7 mouse cellular contexts compared by ENCODE assay signal in genomic region chr9:36767203-36768143, GRCm38 (mm10). TPM values are rescaled to one million over a fixed set of nuclear protein-coding genes. Genes with fewer than 3 reads are reported as not detected.
DNase-seq lines count a peak whose midpoint lies in the region; ATAC-seq lines count a peak whose summit lies in the region.

Gene Stt3a (minus strand): TSS chr9:36767679.

- H3K4me3 ChIP-seq in embryonic facial prominence, embryonic 12.5 days: peak within 1 kb of the TSS; percentile 97
- H3K4me3 ChIP-seq in limb, embryonic 11.5 days (ENCODE audit: low read depth, low read length): peak within 1 kb of the TSS; percentile 92
- peak within 1 kb of the TSS; percentile 96 for H3K4me3 ChIP-seq in midbrain, embryonic 14.5 days (replicated peaks; ENCODE audit: low read depth, low read length)

- peaks cover 13% of the 10 kb centered on the region for H3K4me1 ChIP-seq in embryonic facial prominence, embryonic 12.5 days
- H3K4me1 ChIP-seq in limb, embryonic 11.5 days (ENCODE audit: control insufficient read depth, insufficient read depth, low read length): peaks cover 5% of the 10 kb centered on the region
- H3K4me1 ChIP-seq in midbrain, embryonic 14.5 days (ENCODE audit: control insufficient read depth, insufficient read depth, low read length): peaks cover 11% of the 10 kb centered on the region

- peaks cover 19% of the 10 kb centered on the region for H3K36me3 ChIP-seq in embryonic facial prominence, embryonic 12.5 days
- peaks cover 7% of the 10 kb centered on the region for H3K36me3 ChIP-seq in limb, embryonic 11.5 days (ENCODE audit: control insufficient read depth, insufficient read depth, low read length)
- H3K36me3 ChIP-seq in midbrain, embryonic 14.5 days (ENCODE audit: control insufficient read depth, insufficient read depth, low read length): peaks cover 20% of the 10 kb centered on the region

- peak; percentile 100 for ATAC-seq in embryonic facial prominence, embryonic 12.5 days (ENCODE audit: insufficient number of reproducible peaks, insufficient read depth, low FRiP score, low TSS enrichment)
- ATAC-seq in limb, embryonic 11.5 days (ENCODE audit: insufficient number of reproducible peaks, low FRiP score, low TSS enrichment, low read depth): peak; percentile 100
- peak; percentile 100 for ATAC-seq in midbrain, embryonic 14.5 days (ENCODE audit: low FRiP score, low TSS enrichment)

- no peaks in the 10 kb centered on the region for H3K27me3 ChIP-seq in embryonic facial prominence, embryonic 12.5 days
- no peaks in the 10 kb centered on the region for H3K27me3 ChIP-seq in limb, embryonic 11.5 days (ENCODE audit: control insufficient read depth, insufficient read depth, low read length)
- no peaks in the 10 kb centered on the region for H3K27me3 ChIP-seq in midbrain, embryonic 14.5 days (ENCODE audit: control insufficient read depth, insufficient read depth, low read length)

- H3K4me2 ChIP-seq in embryonic facial prominence, embryonic 12.5 days (replicated peaks): peak within 1 kb of the TSS; percentile 81
- H3K4me2 ChIP-seq in limb, embryonic 11.5 days (ENCODE audit: low read depth, severe bottlenecking): peak within 1 kb of the TSS; percentile 74
- peak within 1 kb of the TSS; percentile 85 for H3K4me2 ChIP-seq in midbrain, embryonic 14.5 days (ENCODE audit: low read length)

- peak; percentile 97 for DNase-seq in adrenal gland, postnatal 25 days
- peak; percentile 100 for DNase-seq in heart, adult 11 months
- DNase-seq in kidney, adult 18-20 months: peak; percentile 98
- peak; percentile 97 for DNase-seq in limb, embryonic 11.5 days (ENCODE audit: low spot score)
- DNase-seq in midbrain, embryonic 14.5 days: peak; percentile 99
- peak; percentile 88 to 96 for DNase-seq in spleen, adult 18-20 months

- H3K27ac ChIP-seq in embryonic facial prominence, embryonic 12.5 days: peak within 1 kb of the TSS; percentile 88
- peak within 1 kb of the TSS; percentile 79 for H3K27ac ChIP-seq in limb, embryonic 11.5 days (replicated peaks; ENCODE audit: low read depth, low read length)
- peak within 1 kb of the TSS; percentile 63 for H3K27ac ChIP-seq in midbrain, embryonic 14.5 days (replicated peaks; ENCODE audit: low read depth, low read length)

- H3K9me3 ChIP-seq in embryonic facial prominence, embryonic 12.5 days: no peaks in the 10 kb centered on the region
- H3K9me3 ChIP-seq in limb, embryonic 11.5 days (ENCODE audit: control insufficient read depth, low read length): no peaks in the 10 kb centered on the region
- H3K9me3 ChIP-seq in midbrain, embryonic 14.5 days (ENCODE audit: control insufficient read depth, low read length): no peaks in the 10 kb centered on the region

- H3K9ac ChIP-seq in embryonic facial prominence, embryonic 12.5 days: peak within 1 kb of the TSS; percentile 74
- peak within 1 kb of the TSS; percentile 88 for H3K9ac ChIP-seq in limb, embryonic 11.5 days (ENCODE audit: low read length)
- H3K9ac ChIP-seq in midbrain, embryonic 14.5 days (replicated peaks; ENCODE audit: low read length): peak within 1 kb of the TSS; percentile 86

- WGBS in embryonic facial prominence, embryonic 12.5 days: under 1% methylated on average over 60 of the region's 60 CpGs
- whole genome bisulfite sequencing in limb, embryonic 11.5 days: under 1% methylated on average over 60 of the region's 60 CpGs
- WGBS in midbrain, embryonic 14.5 days: under 1% methylated on average over 60 of the region's 60 CpGs

RNA-seq across cellular contexts. Expression of gene Stt3a, which starts in this region (rescaled TPM):
- 189 and 263 TPM in 2 replicates for total RNA-seq in adrenal gland, postnatal 25 days (2021)
- polyA plus RNA-seq in embryonic facial prominence, embryonic 12.5 days (2016; fragmentation: Nextera tagmentation; extraction: Ambion mirVana): 230 and 245 TPM in 2 replicates
- polyA plus RNA-seq in limb, embryonic 11.5 days (2014; fragmentation: Nextera tagmentation; extraction: Ambion mirVana): 197 and 238 TPM in 2 replicates
- polyA plus RNA-seq in midbrain, embryonic 14.5 days (2014; fragmentation: Nextera tagmentation; extraction: Ambion mirVana): 66.0 and 90.4 TPM in 2 replicates

Comparison
In these comparisons a context has a peak if more than half of its experiments do, and no peak if none do; other contexts are left out.
1. Peak in every context shown above with its lines: DNase-seq, ATAC-seq, H3K4me3 ChIP-seq and H3K27ac ChIP-seq.